Mouse (Mus musculus) heart, postnatal 10 days (tissue): ENCODE data around the gene Tbx3. TPM values are rescaled to one million over a fixed set of nuclear protein-coding genes. Genes with fewer than 3 reads are reported as not detected.

Source experiments
- DNase-seq, 2 experiments: peaks; one replicate each; pipeline ENCODE4 v3.0.0; 2021
- intact Hi-C: fragments of 180-260 bp; cut with DNase I; formaldehyde crosslinking; loops from one replicate; pipeline ENCODE4 v1.15.1; 2025
- total RNA-seq, 2 experiments: library from RNA; stranded (reverse); gene quantifications; 2 replicates each; pipeline ENCODE4 v1.2.3; 2021

Gene Tbx3
- total RNA-seq, 2 experiments from 2014 or later, result 18.8 to 20.4 TPM

- intact Hi-C loops, result no loop called here
- no peak for DNase-seq
Measured at GRCm38 (mm10) chr5:119660526-119661410, 9.7 kb upstream of the Tbx3 start.

GRCm38 (mm10) chr5:119661474-119661873 is 9.0 kb upstream of the Tbx3 start:
- no peak for DNase-seq
- intact Hi-C loops, result no loop called here

DNA sequence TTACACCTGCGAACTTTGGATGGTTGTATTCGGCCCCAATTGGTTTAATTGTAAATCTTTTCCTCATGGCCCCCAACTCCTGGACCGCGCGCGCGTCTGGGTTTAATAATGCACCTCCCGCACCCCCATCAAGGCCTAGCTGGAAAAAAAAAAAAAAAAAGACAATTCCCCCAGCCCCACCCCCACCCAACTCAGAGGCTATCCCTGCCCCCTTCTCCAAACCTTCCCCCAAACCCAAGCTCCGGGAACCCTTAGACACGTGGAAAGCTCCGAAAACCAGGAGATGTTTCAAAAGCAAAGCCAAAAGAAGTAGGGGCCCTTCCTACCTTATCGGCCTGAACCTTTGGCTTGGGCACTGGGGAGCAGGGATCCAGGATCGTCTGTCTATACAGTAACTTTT is 8.1 kb upstream of the Tbx3 start:
- intact Hi-C loops, result no loop called here
- DNase-seq, result no peak

- no peak for DNase-seq
- intact Hi-C loops, result no loop called here
Measured at GRCm38 (mm10) chr5:119662731-119663130, 7.7 kb upstream of the Tbx3 start.

DNA sequence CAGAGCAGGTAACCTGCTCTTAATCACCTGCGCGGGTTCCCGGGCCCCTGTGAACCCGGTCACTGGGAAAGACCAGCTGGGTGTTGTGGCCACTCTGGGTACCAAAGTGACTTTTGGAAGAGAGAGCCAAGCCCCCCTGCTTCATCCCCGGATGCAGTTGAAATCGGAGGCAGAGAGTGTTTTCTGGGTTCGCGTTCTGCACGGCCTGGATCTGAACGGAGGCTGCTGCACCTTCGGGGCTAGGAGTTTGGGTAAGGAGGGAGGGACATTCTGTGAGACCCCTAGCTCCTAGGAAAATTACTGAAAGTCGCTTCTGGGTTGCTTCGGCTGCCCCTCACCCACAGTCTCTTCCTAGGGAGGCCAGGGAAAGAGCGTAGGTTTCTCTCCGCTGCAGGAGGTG is 7.2 kb upstream of the Tbx3 start:
- DNase-seq, result no peak
- intact Hi-C loops, result no loop called here

DNA sequence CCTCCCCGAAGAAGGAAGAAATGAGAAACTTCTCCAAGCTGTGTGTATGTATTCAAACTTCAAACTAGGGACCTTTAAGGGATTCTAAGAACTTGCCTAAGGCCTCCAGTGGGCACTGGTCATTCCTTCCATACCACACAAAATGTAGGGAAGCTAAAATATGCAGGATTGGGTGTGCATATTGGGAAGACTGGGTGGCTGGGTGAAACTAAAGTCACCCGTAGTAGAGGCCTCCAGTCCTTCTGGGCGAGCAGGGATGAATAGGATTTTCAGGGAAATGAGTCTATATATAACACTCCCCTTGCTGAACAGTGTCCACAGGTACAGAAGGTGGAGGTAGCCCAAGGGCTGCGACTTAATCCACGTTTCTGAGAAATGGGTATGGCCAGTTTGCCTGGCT is 6.7 kb upstream of the Tbx3 start:
- no peak for DNase-seq

GRCm38 (mm10) chr5:119665739-119666138 is 4.7 kb upstream of the Tbx3 start:
- no peak for DNase-seq
- intact Hi-C loops, result no loop called here

More for the DNA sequence above, 6.7 kb upstream of the Tbx3 start:
- intact Hi-C loops, result no loop called here

DNA sequence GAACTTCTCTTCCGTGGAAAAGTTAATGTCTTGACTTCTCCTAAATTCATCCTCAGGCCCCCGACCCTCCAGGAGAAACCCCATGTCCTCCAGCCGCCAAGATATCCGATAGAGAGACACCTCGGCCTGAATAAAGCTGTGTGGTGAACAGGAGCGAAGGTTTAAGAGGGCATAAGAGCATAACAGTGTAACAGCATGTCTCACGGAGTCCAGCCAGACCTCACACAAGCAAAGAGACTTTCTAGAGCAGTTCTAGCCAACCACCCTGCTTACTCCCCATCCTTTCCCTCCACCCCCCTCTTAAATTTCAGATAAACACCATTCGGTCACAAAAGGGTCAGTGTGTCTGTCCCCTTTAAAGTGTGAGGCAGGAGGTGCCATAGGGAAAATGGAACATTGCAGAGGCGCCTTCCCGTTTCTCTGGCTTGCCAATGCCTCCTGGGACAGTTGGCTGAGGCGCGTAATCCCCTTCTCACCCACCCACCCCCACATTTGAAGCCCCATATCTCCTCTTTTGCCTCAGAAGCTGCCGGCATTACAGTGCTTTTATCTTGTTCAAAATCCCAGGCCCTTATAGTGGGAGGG is 3.0 kb upstream of the Tbx3 start:
- intact Hi-C loops, result no loop called here

GRCm38 (mm10) chr5:119668191-119668912 is 2.1 kb upstream of the Tbx3 start:
- intact Hi-C loops, result no loop called here
- DNase-seq, result no peak

More for the DNA sequence above, 3.0 kb upstream of the Tbx3 start:
- no peak for DNase-seq

- DNase-seq, result no peak
- intact Hi-C loops, result no loop called here
Measured at GRCm38 (mm10) chr5:119668913-119669411, 1.5 kb upstream of the Tbx3 start.

DNA sequence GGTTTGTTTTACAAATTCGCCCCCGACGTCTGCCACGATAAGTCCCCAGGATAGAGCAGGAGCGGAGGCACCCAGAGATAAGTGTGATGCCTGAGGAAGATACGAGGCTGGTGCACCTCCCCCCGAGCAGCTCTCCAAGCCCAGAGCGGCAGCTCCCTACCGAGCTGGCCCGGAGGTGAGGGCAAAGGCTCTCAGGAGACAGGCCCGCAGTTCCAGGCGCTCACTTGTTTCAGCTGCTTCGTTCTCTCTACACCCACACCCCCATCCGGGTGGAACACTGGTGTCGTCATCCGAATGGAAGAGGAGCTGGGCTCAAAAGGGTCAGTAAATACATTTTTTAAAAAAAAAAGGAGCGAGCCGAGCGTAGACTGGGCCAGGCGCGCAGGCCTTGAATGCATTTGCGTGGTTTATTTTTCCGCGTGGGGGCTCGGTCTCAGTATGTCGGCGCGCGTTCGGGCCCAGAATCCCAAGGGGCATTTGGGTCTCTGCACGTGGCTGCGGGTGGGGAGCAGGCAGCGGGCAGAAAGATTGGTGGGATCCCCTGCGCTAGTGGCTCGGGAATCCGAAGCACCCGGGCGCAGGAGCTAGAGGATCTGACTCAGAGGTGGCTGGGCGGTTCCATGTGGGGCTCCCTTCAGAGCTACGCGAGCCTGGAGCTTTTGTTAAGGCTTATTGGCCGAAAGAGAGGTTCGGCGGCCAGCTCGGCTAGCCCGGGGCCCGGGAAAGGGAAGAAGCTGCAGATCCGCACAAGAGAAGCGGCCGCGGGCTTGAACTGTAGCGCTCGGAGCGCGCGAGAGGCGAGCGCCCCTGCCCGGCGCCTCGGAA is 516 bp upstream of the Tbx3 start:
- DNase-seq, result peak; percentile 35 to 47

GRCm38 (mm10) chr5:119671124-119671801 is 794 bp downstream of the Tbx3 start:
- intact Hi-C loops, result loop anchor here (2.0 to 10.0 kb wide), 5 partner anchors 14 to 1106 kb away; partner anchors contain the start of gene Med13l
- peak; percentile 49 for DNase-seq

More for the DNA sequence above, 516 bp upstream of the Tbx3 start:
- intact Hi-C loops, result loop anchor here (1.0 to 10.0 kb wide), 6 partner anchors 15 to 1105 kb away; partner anchors contain the start of gene Med13l

DNA sequence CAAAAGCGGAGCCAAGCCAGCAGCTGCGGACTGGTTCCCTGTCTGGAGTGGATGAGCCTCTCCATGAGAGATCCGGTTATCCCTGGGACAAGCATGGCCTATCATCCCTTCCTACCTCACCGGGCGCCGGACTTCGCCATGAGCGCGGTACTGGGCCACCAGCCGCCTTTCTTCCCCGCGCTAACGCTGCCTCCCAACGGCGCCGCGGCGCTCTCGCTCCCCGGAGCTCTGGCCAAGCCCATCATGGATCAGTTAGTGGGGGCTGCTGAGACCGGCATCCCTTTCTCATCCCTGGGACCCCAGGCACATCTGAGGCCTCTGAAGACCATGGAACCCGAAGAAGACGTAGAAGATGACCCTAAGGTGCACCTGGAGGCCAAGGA is 1.5 kb downstream of the Tbx3 start:
- peak; percentile 50 to 57 for DNase-seq
- intact Hi-C loops, result loop anchor here (2.0 to 10.0 kb wide), 5 partner anchors 13 to 1107 kb away; partner anchors contain the start of gene Med13l

- DNase-seq, result peak in 1 of 2 experiments; percentile 24
- intact Hi-C loops, result loop anchor here (5.0 to 10.0 kb wide), 3 partner anchors 265 to 1108 kb away; partner anchors contain the start of gene Med13l
Measured at GRCm38 (mm10) chr5:119672348-119672983, 2.0 kb downstream of the Tbx3 start.

- DNase-seq, result peak in 1 of 2 experiments; percentile 18
- intact Hi-C loops, result loop anchor here (5.0 to 10.0 kb wide), 3 partner anchors 266 to 1108 kb away; partner anchors contain the start of gene Med13l
Measured at GRCm38 (mm10) chr5:119672984-119673600, 2.6 kb downstream of the Tbx3 start.

DNA sequence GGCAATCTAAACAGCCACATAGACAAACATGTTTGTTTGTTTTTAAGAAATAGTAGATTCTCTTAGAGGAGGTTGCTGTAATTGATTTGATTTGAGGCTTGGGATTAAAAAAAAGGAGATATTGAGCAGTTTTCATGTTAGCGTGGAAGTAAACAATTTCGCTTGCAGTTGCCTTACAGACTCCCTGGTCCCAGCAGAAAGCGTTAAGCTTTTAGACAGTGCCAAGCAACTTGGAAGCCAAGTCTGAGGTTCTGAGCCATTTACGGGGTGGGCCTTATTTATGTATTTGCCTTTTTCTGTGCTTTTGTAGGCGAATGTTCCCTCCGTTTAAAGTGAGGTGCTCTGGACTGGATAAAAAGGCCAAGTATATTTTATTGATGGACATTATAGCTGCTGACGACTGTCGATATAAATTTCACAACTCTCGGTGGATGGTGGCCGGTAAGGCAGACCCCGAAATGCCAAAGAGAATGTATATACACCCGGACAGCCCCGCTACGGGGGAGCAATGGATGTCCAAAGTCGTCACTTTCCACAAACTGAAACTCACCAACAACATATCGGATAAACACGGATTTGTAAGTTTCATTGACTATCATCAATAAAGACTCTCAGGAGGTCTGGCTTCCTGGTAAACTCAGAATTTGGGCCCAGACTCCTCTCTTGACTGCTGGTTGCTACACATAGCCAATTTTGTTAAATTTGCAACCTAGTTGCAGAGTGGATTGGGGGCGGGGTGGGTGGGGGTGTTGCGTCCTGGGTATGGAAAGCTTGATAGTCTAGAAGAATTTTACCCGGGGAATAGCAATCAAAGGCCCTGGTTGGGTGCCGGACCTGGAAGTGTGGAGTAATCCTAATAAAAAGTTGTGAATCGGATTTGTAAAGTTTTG is 3.5 kb downstream of the Tbx3 start:
- intact Hi-C loops, result loop anchor here (5.0 to 10.0 kb wide), 3 partner anchors 267 to 1109 kb away; partner anchors contain the start of gene Med13l
- no peak for DNase-seq
